Mouse (Mus musculus) hindbrain, postnatal 0 days (tissue): Measurements from ENCODE around the gene Ostf1. TPM values are rescaled to one million over a fixed set of nuclear protein-coding genes. Genes with fewer than 3 reads are reported as not detected.
A peak's percentile ranks its signal among the peaks of the same experiment; 100 is the strongest.

Experiments
- ATAC-seq: fragments of 200-750 bp; cut with Nextera tagmentation; 2 replicates; pipeline ENCODE4 v1.8.0; 2017; ENCODE audit warnings: mild to moderate bottlenecking, moderate TSS enrichment, moderate library complexity
- DNase-seq: peaks from one replicate; pipeline ENCODE4 v3.0.0-alpha.2; 2015; ENCODE audit warnings: low spot score
- H3K27ac ChIP-seq: fragments of 300-500 bp; sonication (generic); 2 replicates; pipeline ENCODE4 v1.5.1; 2014; ENCODE audit warnings: mild to moderate bottlenecking
- H3K27me3 ChIP-seq: fragments of 300-500 bp; sonication (generic); 2 replicates; pipeline ENCODE4 v1.6.1; 2014; ENCODE audit warnings: low read length, mixed read lengths; ENCODE audit not compliant: insufficient read depth
- H3K36me3 ChIP-seq: fragments of 300-500 bp; sonication (generic); 2 replicates; pipeline ENCODE4 v1.6.1; 2014; ENCODE audit warnings: low read length, mixed read lengths; ENCODE audit not compliant: insufficient read depth
- H3K4me1 ChIP-seq: fragments of 300-500 bp; sonication (generic); 2 replicates; pipeline ENCODE4 v1.6.1; 2014; ENCODE audit warnings: antibody characterized with exemption, low read length, mixed read lengths; ENCODE audit not compliant: insufficient read depth
- H3K4me2 ChIP-seq: fragments of 300-500 bp; sonication (generic); 2 replicates; pipeline ENCODE4 v1.6.1; 2014; ENCODE audit warnings: low read depth, mild to moderate bottlenecking, low read length, moderate library complexity, mixed read lengths
- H3K4me3 ChIP-seq: fragments of 300-500 bp; sonication (generic); 2 replicates; pipeline ENCODE4 v1.5.1; 2014; ENCODE audit warnings: low read length
- H3K9ac ChIP-seq: fragments of 300-500 bp; sonication (generic); replicated peaks from 2 replicates; pipeline ENCODE4 v1.6.1; 2014; ENCODE audit warnings: mild to moderate bottlenecking, low read length, moderate library complexity, mixed read lengths
- H3K9me3 ChIP-seq: fragments of 300-500 bp; sonication (generic); 2 replicates; pipeline ENCODE4 v1.6.1; 2016; ENCODE audit warnings: low read length, mixed read lengths
- CTCF ChIP-seq: IDR thresholded peaks from 2 replicates; pipeline ENCODE4 v1.5.1; 2016; ENCODE audit warnings: antibody characterized with exemption, control low read depth, low read depth
- WGBS: fragments of 180-500 bp; shearing (Covaris S2); extraction: QIAGEN DNeasy Blood & Tissue Kit; methylation state at CpG from one replicate; pipeline ENCODE4 v1.1.7; 2014; 5-methylcytosine and 5-hydroxymethylcytosine counted together
- polyA plus RNA-seq: library from polyadenylated mRNA; unstranded; fragments of >200 nt; fragmentation: Nextera tagmentation; extraction: Ambion mirVana; gene quantifications from 2 replicates; pipeline ENCODE4 v1.2.1, GENCODE M21; 2015
- total RNA-seq: library from RNA; depleted of rRNA; stranded (reverse); fragments of >200 nt; gene quantifications from 2 replicates; pipeline ENCODE4 v1.2.3, GENCODE M21; 2014; rRNA removed

Gene Ostf1
- total and polyA plus RNA-seq, 2 experiments from 2014 or later = 42.4 to 67.9 TPM

DNA sequence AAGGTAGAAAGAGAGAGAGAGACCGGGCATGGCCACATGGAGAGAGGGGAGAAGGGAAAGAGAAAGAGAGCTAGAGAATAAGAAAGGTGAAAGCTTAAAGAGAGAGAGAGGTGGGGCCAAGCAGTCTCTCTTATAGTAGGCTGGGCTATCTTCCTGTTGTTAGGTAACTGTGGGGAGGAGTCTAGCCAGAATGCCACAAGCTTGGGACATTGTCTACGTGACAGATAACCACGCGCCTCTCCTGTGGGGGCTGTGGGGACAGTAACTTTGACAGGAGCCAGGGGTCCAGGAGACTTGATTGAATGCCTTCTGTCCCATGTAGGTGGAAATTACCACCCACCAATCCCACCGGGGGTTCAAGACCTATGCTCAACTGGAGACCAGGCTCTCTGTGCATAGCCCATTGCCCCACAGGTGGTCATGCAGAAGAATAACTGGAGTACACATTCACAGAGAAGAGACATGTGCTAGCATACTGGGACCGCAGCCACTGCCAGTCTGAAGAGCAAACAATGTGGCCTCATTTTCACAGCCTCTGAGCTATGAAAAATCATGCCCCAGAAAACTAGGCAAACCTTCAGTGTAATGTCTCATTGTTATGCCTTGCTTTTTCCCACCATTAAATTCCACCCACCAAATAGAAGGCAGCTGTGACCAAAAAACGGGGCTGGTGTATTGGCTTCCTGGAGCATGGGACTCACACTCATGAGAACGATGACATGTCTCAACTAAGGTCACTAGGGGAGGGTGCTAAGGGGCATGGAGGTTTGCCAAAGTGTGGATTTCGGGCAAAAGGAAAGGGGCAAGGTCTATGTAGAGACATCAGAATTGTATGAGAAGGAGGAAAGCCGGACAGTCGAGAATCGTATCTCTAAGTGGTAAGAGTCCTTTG, 63.4 kb downstream of the Ostf1 start:
- no peak overlapping the region for H3K27ac ChIP-seq
- H3K4me2 ChIP-seq = no peak overlapping the region
- no peak for DNase-seq
- WGBS = 87% methylated on average over 12 of the region's 12 CpGs
- H3K4me1 ChIP-seq = no peaks in the 10 kb centered on the region
- no peak for ATAC-seq
- H3K36me3 ChIP-seq = no peaks in the 10 kb centered on the region
- no peaks in the 10 kb centered on the region for H3K9me3 ChIP-seq
- no peak for TF ChIP-seq CTCF
- no peak overlapping the region for H3K9ac ChIP-seq
- no peak overlapping the region for H3K4me3 ChIP-seq
- H3K27me3 ChIP-seq = no peaks in the 10 kb centered on the region

- no peaks in the 10 kb centered on the region for H3K36me3 ChIP-seq
- TF ChIP-seq CTCF = no peak
- H3K27me3 ChIP-seq = no peaks in the 10 kb centered on the region
- H3K27ac ChIP-seq = no peak overlapping the region
- ATAC-seq (no peak), DNase-seq (no peak)
- no peaks in the 10 kb centered on the region for H3K4me1 ChIP-seq
- H3K4me2 ChIP-seq = no peak overlapping the region
- no peak overlapping the region for H3K9ac ChIP-seq
- no peak overlapping the region for H3K4me3 ChIP-seq
- H3K9me3 ChIP-seq = no peaks in the 10 kb centered on the region
- WGBS = 93% methylated on average over 11 of the region's 11 CpGs
Measured at GRCm38 (mm10) chr19:18567501-18567900, 64.1 kb downstream of the Ostf1 start.

GRCm38 (mm10) chr19:18557708-18558107, 73.9 kb downstream of the Ostf1 start:
- H3K27me3 ChIP-seq = no peaks in the 10 kb centered on the region
- H3K9ac ChIP-seq = no peak overlapping the region
- no peak overlapping the region for H3K4me3 ChIP-seq
- H3K27ac ChIP-seq = no peak overlapping the region
- no peaks in the 10 kb centered on the region for H3K36me3 ChIP-seq
- H3K4me1 ChIP-seq = no peaks in the 10 kb centered on the region
- no peak overlapping the region for H3K4me2 ChIP-seq
- ATAC-seq = no peak
- DNase-seq = peak; percentile 43
- WGBS = 82% methylated on average over 1 of the region's 1 CpGs
- H3K9me3 ChIP-seq = no peaks in the 10 kb centered on the region
- peak; percentile 71 for TF ChIP-seq CTCF

- H3K4me3 ChIP-seq = no peak overlapping the region
Measured at GRCm38 (mm10) chr19:18555645-18556044, 76.0 kb downstream of the Ostf1 start.

DNA sequence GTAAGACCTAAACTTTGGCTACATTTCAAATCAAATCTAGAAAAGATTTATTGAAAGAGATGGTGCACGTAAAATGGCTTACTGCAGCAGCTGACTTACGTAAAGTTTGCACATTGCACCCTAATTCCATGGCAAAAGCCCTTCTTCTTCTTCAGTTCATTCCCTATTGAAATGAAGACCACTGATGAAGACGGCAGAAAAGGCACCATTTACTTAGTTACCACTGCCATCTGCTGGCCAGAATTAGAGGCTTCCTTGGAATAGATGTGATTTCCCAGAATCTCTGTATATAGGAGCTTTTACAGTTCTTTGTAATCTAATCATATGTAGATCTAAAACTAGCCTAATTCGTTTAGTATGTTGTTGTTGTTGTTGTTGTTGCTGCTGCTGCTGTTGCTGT, 83.0 kb downstream of the Ostf1 start:
- no peak overlapping the region for H3K4me3 ChIP-seq
- no peaks in the 10 kb centered on the region for H3K4me1 ChIP-seq
- H3K9ac ChIP-seq = no peak overlapping the region
- no peaks in the 10 kb centered on the region for H3K9me3 ChIP-seq
- peak; percentile 84 for TF ChIP-seq CTCF
- no peak overlapping the region for H3K4me2 ChIP-seq
- ATAC-seq (peak; percentile 63), DNase-seq (peak; percentile 90)
- H3K27me3 ChIP-seq = no peaks in the 10 kb centered on the region
- no peak overlapping the region for H3K27ac ChIP-seq
- no peaks in the 10 kb centered on the region for H3K36me3 ChIP-seq
- WGBS = 10% methylated on average over 4 of the region's 4 CpGs

More at GRCm38 (mm10) chr19:18555645-18556044, 76.0 kb downstream of the Ostf1 start:
- H3K27ac ChIP-seq = no peak overlapping the region
- no peak overlapping the region for H3K4me2 ChIP-seq
- no peak for TF ChIP-seq CTCF
- no peak overlapping the region for H3K9ac ChIP-seq
- H3K27me3 ChIP-seq = no peaks in the 10 kb centered on the region
- H3K9me3 ChIP-seq = no peaks in the 10 kb centered on the region
- H3K36me3 ChIP-seq = no peaks in the 10 kb centered on the region
- DNase-seq (no peak), ATAC-seq (no peak)
- H3K4me1 ChIP-seq = no peaks in the 10 kb centered on the region
- WGBS = 96% methylated on average over 2 of the region's 2 CpGs

Other genes with a start within 250 kb of the Ostf1 start
- gene Nmrk1, start 127 bp upstream of the Ostf1 start, total RNA-seq = 5.3 and 10.6 TPM in 2 replicates
- gene Nmrk1, start 127 bp upstream of the Ostf1 start, polyA plus RNA-seq = 9.2 and 10.9 TPM in 2 replicates
- gene Carnmt1, start 38.9 kb upstream of the Ostf1 start, total RNA-seq = 17.9 and 19.2 TPM in 2 replicates
- gene Carnmt1, start 38.9 kb upstream of the Ostf1 start, polyA plus RNA-seq = 22.1 and 23.1 TPM in 2 replicates
- gene D030056L22Rik, start 81.4 kb upstream of the Ostf1 start, total RNA-seq = 49.0 and 57.9 TPM in 2 replicates
- 40.2 and 40.8 TPM in 2 replicates for gene D030056L22Rik, start 81.4 kb upstream of the Ostf1 start, polyA plus RNA-seq
- 0.26 and 0.43 TPM in 2 replicates for gene Trpm6, start 118.2 kb upstream of the Ostf1 start, total RNA-seq
- gene Trpm6, start 118.2 kb upstream of the Ostf1 start, polyA plus RNA-seq = 0.29 and 0.31 TPM in 2 replicates